Mouse (Mus musculus) MEL (cell line): Measurements from ENCODE around the gene Cryga.

ENCODE experiments used
- CTCF ChIP-seq, 3 experiments: IDR thresholded peaks in 2 of 3; conservative IDR thresholded peaks in 1 of 3; 2 replicates each; pipeline ENCODE4 v1.5.1; 2011 to 2012; ENCODE audit warnings: low read length in 3 of 3, low read depth in 2 of 3, mild to moderate bottlenecking in 2 of 3, improper control_type of control experiment in 1 of 3, inconsistent platforms in 1 of 3, mixed read lengths in 1 of 3, moderate library complexity in 1 of 3; ENCODE audit not compliant: control insufficient read depth in 1 of 3, insufficient read depth in 1 of 3, poor library complexity in 1 of 3, severe bottlenecking in 1 of 3
- MAFK ChIP-seq: IDR thresholded peaks from 2 replicates; pipeline ENCODE4 v1.6.1; 2011; ENCODE audit warnings: low read depth, mild to moderate bottlenecking, low read length, improper control_type of control experiment, borderline replicate concordance
- MEF2A ChIP-seq: IDR thresholded peaks from 2 replicates; pipeline ENCODE4 v1.6.1; 2014; ENCODE audit warnings: low read depth, mild to moderate bottlenecking, inconsistent platforms, low read length, improper control_type of control experiment; ENCODE audit not compliant: poor library complexity, insufficient replicate concordance, severe bottlenecking; ENCODE audit errors: extremely low read depth
- POLR2AphosphoS2 ChIP-seq: IDR thresholded peaks from 2 replicates; pipeline ENCODE4 v1.6.1; 2011; ENCODE audit warnings: low read length, improper control_type of control experiment

GRCm38 (mm10) chr1:65113536-65114172 is 10.5 kb upstream of the Cryga start:
- TF ChIP-seq MEF2A (no peak), CTCF (IDR thresholded peaks at IDR 0.05 in 2 of 3, conservative IDR thresholded peaks at IDR 0.05 in 1 of 3; ENCODE audit: control insufficient read depth in 1 of 3, insufficient read depth in 1 of 3, low read depth in 2 of 3, low read length in 3 of 3, poor library complexity in 1 of 3, severe bottlenecking in 1 of 3) (no peak), MAFK (no peak), POLR2AphosphoS2 (no peak)
